Mouse (Mus musculus) liver, postnatal 0 days (tissue): ENCODE results near the gene Scrt2.

Source experiments
- CTCF ChIP-seq: sonication (generic); IDR thresholded peaks from 2 replicates; pipeline ENCODE4 v1.5.1; 2016; ENCODE audit warnings: antibody characterized with exemption, low read depth
- EP300 ChIP-seq: IDR thresholded peaks from 2 replicates; pipeline ENCODE4 v1.6.1; 2016; ENCODE audit warnings: antibody characterized with exemption, low read depth, mild to moderate bottlenecking

DNA sequence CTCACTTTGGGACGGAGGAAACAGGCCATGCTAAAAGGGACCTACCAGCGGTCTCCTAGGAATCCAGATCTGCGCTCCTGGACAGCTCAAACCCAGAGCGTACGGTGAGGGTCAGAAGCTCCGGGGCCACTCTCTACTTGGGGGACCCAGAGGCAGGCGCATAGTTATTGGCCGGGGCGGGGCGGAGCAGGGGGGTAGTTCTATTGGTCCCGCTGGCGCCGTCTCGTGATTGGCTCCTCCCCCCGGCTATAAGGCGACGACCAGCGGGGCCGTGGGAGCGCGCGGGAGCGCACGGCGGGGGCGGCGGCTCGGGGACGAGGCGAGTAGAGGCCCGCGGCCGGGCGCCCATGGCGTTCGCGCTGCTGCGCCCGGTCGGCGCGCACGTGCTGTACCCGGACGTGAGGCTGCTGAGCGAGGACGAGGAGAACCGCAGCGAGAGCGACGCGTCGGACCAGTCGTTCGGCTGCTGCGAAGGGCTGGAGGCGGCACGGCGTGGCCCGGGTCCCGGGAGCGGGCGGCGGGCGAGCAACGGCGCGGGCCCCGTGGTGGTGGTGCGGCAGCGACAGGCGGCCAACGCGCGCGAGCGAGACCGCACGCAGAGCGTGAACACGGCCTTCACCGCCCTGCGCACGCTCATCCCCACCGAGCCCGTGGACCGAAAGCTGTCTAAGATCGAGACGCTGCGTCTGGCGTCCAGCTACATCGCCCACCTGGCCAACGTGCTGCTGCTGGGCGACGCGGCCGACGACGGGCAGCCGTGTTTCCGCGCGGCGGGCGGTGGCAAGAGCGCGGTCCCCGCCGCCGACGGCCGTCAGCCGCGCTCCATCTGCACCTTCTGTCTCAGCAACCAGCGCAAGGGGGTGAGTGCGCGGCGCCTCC, 62.2 kb downstream of the Scrt2 start, which contains the start of gene Tcf15:
- TF ChIP-seq EP300 (no peak), CTCF (no peak)
